Mouse (Mus musculus) G1E (cell line): Measurements from ENCODE around the gene Tph2. TPM values are rescaled to one million over a fixed set of nuclear protein-coding genes. Genes with fewer than 3 reads are reported as not detected.

Source experiments
- ATAC-seq: 2 replicates; pipeline ENCODE4 v1.8.0; 2016; ENCODE audit warnings: mild to moderate bottlenecking; ENCODE audit not compliant: insufficient number of reproducible peaks, poor library complexity, low FRiP score, severe bottlenecking; ENCODE audit errors: extremely low read depth
- DNase-seq: peaks from one replicate; pipeline ENCODE4 v3.0.0; 2012; ENCODE audit warnings: low spot score
- H3K27me3 ChIP-seq: 2 replicates; pipeline ENCODE4 v1.6.1; 2012; ENCODE audit warnings: mild to moderate bottlenecking, low read length, inconsistent platforms; ENCODE audit not compliant: insufficient read depth
- H3K36me3 ChIP-seq: replicated peaks from 2 replicates; pipeline ENCODE3; 2012; ENCODE audit warnings: mild to moderate bottlenecking, inconsistent platforms
- H3K4me1 ChIP-seq: 2 replicates; pipeline ENCODE4 v1.6.1; 2012; ENCODE audit warnings: low read depth, low read length, inconsistent platforms, mixed read lengths; ENCODE audit not compliant: insufficient read depth
- H3K4me3 ChIP-seq: 2 replicates; pipeline ENCODE4 v1.5.1; 2012; ENCODE audit warnings: low read depth, mild to moderate bottlenecking, inconsistent platforms, low read length, moderate library complexity, mixed read lengths
- H3K9me3 ChIP-seq: replicated peaks from 2 replicates; pipeline ENCODE4 v1.6.1; 2012; ENCODE audit warnings: inconsistent platforms
- CTCF ChIP-seq: IDR thresholded peaks from 2 replicates; pipeline ENCODE4 v1.5.1; 2012; ENCODE audit warnings: low read depth, low read length, inconsistent platforms, mixed read lengths
- GATA1 ChIP-seq: IDR thresholded peaks from 2 replicates; pipeline ENCODE4 v1.6.1; 2012; ENCODE audit warnings: borderline replicate concordance, low read length, inconsistent platforms, mixed read lengths
- GATA2 ChIP-seq: IDR thresholded peaks from 2 replicates; pipeline ENCODE4 v1.6.1; 2012; ENCODE audit warnings: low read depth, low read length, inconsistent platforms, borderline replicate concordance
- POLR2AphosphoS5 ChIP-seq: IDR thresholded peaks from 2 replicates; pipeline ENCODE4 v1.6.1; 2012; ENCODE audit warnings: low read depth, low read length, inconsistent platforms; ENCODE audit not compliant: insufficient replicate concordance
- TAL1 ChIP-seq: conservative IDR thresholded peaks from 2 replicates; pipeline ENCODE4 v1.6.1; 2012; ENCODE audit warnings: low read depth, low read length, inconsistent platforms, mixed read lengths
- polyA plus RNA-seq: library from polyadenylated mRNA; stranded (reverse); fragments of >175 nt; gene quantifications from 2 replicates; pipeline ENCODE4 v1.2.3, GENCODE M21; 2012
- total RNA-seq, 2 experiments: library from RNA; stranded (forward) in 1 of 2; stranded (reverse) in 1 of 2; fragments of 200-1000 nt in 1 of 2; fragments of >200 nt in 1 of 2; fragmentation: Nextera tagmentation in 1 of 2; gene quantifications; 2 replicates each; pipeline ENCODE4 v1.2.3; 2014 to 2017

Tph2 gene
- total and polyA plus RNA-seq, 3 experiments: 0.11 TPM; not detected in 2

DNA sequence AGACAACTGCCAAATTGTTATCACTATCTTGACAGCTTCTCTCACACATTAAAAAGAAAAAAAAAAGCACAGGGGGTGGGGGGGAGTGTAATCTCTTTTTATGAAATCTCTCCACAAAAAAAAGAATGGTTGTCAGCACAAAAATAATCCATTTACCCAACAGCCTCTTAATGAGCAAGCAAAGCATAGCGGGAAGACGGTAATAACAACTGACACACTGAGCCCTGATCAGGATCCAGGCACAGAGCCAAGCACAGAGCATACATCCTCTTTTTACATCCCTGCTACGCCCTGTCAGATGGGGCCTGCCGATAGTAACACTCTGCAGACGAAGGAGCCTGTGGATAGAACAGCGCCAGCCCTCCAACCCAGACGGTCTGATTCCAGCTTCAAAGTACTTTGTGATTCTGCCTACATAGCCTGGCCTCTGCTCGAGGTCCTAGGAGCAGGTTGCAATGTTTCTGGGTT lies 13.4 kb downstream of the Tph2 start:
- H3K27me3 ChIP-seq: no peaks in the 10 kb centered on the region
- no peak for TF ChIP-seq CTCF
- no peak for TF ChIP-seq POLR2AphosphoS5
- TF ChIP-seq TAL1: no peak
- TF ChIP-seq GATA1: no peak
- TF ChIP-seq GATA2: no peak
- DNase-seq (no peak), ATAC-seq (no peak)
- peaks cover 7% of the 10 kb centered on the region for H3K9me3 ChIP-seq
- H3K36me3 ChIP-seq: no peaks in the 10 kb centered on the region
- H3K4me1 ChIP-seq: no peaks in the 10 kb centered on the region
- H3K4me3 ChIP-seq: no peak overlapping the region

GRCm38 (mm10) chr10:115170496-115171350 lies 14.1 kb downstream of the Tph2 start:
- H3K4me3 ChIP-seq: peak overlapping the region; percentile 8; the same call in 1 of the 2 replicates
- ATAC-seq (no peak), DNase-seq (no peak)

GRCm38 (mm10) chr10:115169410-115169809 lies 15.4 kb downstream of the Tph2 start:
- no peak for DNase-seq
- Histone ChIP-seq H3K27me3 (no peaks in the 10 kb centered on the region), H3K9me3 (peaks cover 14% of the 10 kb centered on the region), H3K4me1 (no peaks in the 10 kb centered on the region), H3K36me3 (no peaks in the 10 kb centered on the region), H3K4me3 (no peak overlapping the region)
- no peak for ATAC-seq
- TF ChIP-seq CTCF: no peak
- no peak for TF ChIP-seq GATA1
- no peak for TF ChIP-seq POLR2AphosphoS5
- TF ChIP-seq GATA2: no peak
- TF ChIP-seq TAL1: no peak

More at GRCm38 (mm10) chr10:115170496-115171350, 14.1 kb downstream of the Tph2 start:
- TF ChIP-seq TAL1 (no peak), GATA2 (no peak), CTCF (no peak), POLR2AphosphoS5 (no peak), GATA1 (no peak)
- Histone ChIP-seq H3K36me3 (no peaks in the 10 kb centered on the region), H3K9me3 (peaks cover 10% of the 10 kb centered on the region), H3K4me1 (no peaks in the 10 kb centered on the region), H3K27me3 (no peaks in the 10 kb centered on the region)

DNA sequence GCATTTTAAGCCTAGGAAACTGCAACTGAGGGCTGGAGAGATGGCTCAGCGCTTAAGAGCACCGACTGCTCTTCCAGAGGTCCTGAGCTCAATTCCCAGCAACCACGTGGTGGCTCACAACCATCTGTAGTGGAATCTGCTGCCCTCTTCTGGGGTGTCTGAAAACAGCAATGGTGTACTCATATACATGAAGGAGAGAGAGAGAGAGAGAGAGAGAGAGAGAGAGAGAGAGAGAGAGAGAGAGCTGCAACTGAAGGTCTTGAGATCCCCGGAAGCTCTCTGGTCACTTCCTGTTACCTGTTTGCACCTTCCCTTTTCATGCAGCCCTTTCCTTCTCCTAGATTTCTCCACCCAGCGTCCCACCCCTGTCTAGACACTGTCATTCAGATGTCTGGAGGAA lies 24.5 kb downstream of the Tph2 start:
- DNase-seq (no peak), ATAC-seq (no peak)
- Histone ChIP-seq H3K4me3 (no peak overlapping the region), H3K27me3 (no peaks in the 10 kb centered on the region), H3K9me3 (peaks cover 9% of the 10 kb centered on the region), H3K36me3 (no peaks in the 10 kb centered on the region), H3K4me1 (no peaks in the 10 kb centered on the region)
- no peak for TF ChIP-seq GATA2
- TF ChIP-seq POLR2AphosphoS5: no peak
- no peak for TF ChIP-seq CTCF
- TF ChIP-seq TAL1: no peak
- no peak for TF ChIP-seq GATA1

DNA sequence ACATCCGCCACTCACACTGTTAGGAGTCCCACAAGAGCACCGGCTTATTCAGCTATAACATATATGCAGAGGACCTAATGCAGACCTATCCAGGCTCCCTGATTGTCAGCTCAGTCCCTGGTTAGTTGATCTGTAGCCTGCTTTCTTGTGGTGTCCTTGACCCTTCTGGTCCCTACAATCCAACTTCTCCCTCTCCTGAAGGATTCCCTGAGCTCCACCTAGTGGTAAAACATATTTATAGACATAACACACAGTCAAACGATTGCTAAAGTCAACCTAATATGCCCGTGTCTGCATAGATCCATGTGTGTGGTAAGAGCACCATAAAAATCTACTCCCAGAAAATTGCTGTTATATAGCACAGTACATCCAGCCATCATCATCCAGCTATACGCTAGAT lies 37.5 kb downstream of the Tph2 start:
- DNase-seq (no peak), ATAC-seq (no peak)
- peaks cover 18% of the 10 kb centered on the region for H3K9me3 ChIP-seq
- H3K27me3 ChIP-seq: no peaks in the 10 kb centered on the region
- TF ChIP-seq GATA1: no peak
- no peak for TF ChIP-seq TAL1
- no peak for TF ChIP-seq CTCF
- no peaks in the 10 kb centered on the region for H3K36me3 ChIP-seq
- H3K4me1 ChIP-seq: no peaks in the 10 kb centered on the region
- H3K4me3 ChIP-seq: no peak overlapping the region

- no peak for DNase-seq
- H3K4me3 ChIP-seq: no peak overlapping the region
- no peaks in the 10 kb centered on the region for H3K27me3 ChIP-seq
- H3K4me1 ChIP-seq: no peaks in the 10 kb centered on the region
- peaks cover 16% of the 10 kb centered on the region for H3K9me3 ChIP-seq
- no peak for ATAC-seq
- TF ChIP-seq GATA2 (no peak), TAL1 (no peak), POLR2AphosphoS5 (no peak), GATA1 (no peak), CTCF (no peak)
- no peaks in the 10 kb centered on the region for H3K36me3 ChIP-seq
These were observed 38.4 kb downstream of the Tph2 start for GRCm38 (mm10) chr10:115146257-115146898.
